Mouse (Mus musculus) monocyte, adult 2 months (primary cell): ENCODE data around the gene Arl6ip5.

Source experiments
- DNase-seq, 2 experiments: peaks; one replicate each; pipeline ENCODE4 v3.0.0; 2022; ENCODE audit warnings: low spot score in 2 of 2, low read depth in 1 of 2

Gene Arl6ip5

GRCm38 (mm10) chr6:97210191-97210961 is at the start of gene Arl6ip5:
Gene Arl6ip5 (plus strand): TSS chr6:97210689.
- peak; percentile 76 to 82 for DNase-seq

DNA sequence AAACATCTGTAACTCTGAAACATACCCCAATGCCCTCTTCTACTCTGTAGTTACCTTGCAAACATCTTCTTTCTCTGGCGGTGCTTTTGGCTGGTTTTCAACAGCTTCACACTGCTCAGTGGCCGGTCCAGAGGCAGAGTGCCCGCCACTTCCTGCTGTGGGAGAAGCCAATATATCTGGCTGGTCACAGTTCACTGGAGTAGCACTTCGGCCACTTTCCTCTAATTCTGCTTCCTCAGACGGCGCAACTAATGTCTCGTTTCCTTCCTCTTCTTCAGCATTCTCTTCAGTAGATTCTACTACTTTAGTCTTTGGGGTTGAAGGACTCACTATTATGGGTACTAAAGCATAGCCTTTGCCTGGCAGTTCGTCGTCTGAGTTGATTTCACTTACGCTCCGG is 34.8 kb upstream of the Arl6ip5 start:
- DNase-seq = no peak

- DNase-seq = peak; percentile 83 to 91
Measured at GRCm38 (mm10) chr6:97178491-97179366, 31.8 kb upstream of the Arl6ip5 start, which contains the start of gene Tmf1. Gene Tmf1 (minus strand): TSS chr6:97179122.

- DNase-seq = peak in 1 of 2 experiments; percentile 7
Measured at GRCm38 (mm10) chr6:97179367-97179828, 31.1 kb upstream of the Arl6ip5 start.

GRCm38 (mm10) chr6:97200437-97200836 is 10.1 kb upstream of the Arl6ip5 start:
- no peak for DNase-seq

- DNase-seq = no peak
Measured at GRCm38 (mm10) chr6:97202477-97202876, 8.0 kb upstream of the Arl6ip5 start.

- DNase-seq = no peak
Measured at GRCm38 (mm10) chr6:97204252-97204869, 6.1 kb upstream of the Arl6ip5 start.

GRCm38 (mm10) chr6:97204952-97205351 is 5.5 kb upstream of the Arl6ip5 start:
- DNase-seq = no peak

DNA sequence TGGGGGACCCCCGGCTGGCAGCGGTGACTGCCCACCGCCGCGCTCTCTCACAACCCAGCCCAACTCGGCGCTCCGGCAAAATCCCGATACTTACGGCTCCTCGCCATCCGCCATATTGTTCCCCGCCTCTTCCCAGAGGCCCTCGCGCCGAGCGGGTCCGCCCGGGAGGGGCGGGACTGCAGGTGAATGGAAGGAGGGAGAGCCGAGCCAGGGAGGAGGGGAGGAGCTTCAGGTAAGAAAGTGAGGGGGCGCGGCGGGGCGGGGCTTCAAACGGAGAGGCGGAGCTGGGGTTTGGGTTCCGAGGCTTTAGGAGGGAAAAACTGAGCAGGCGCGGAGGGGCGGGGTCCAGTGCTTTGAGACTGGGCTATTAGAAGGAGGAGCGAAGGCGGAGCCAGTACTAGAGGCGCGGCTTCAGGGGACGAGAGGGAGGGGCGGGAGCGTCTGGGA is 5.0 kb upstream of the Arl6ip5 start, which contains the start of gene Uba3:
Gene Uba3 (minus strand): TSS at position 209 of the 447 bp plus-strand sequence.
- DNase-seq = peak; percentile 91 to 95

GRCm38 (mm10) chr6:97207085-97207484 is 3.4 kb upstream of the Arl6ip5 start:
- DNase-seq = no peak

DNA sequence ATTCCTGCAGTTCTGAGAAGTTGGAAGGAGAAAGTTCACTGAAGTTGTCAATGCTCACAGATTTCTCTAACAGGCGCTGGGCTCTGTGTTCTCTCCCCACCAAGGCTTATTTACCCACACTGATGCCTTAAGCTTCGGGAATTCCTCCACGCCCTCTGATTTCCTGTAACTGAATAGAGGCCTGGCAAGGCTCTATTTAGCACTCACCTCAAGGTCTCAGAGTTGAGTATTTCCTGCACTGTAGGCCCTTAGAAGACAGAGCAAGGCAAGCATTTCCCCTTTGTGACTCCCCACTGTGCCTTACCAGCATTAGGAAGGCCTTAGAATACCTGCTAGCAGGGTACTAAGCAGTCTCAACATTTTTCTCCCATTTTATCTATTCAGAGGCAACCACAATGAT is 2.1 kb upstream of the Arl6ip5 start:
- DNase-seq = no peak

GRCm38 (mm10) chr6:97209201-97209600 is 1.3 kb upstream of the Arl6ip5 start:
- no peak for DNase-seq

DNA sequence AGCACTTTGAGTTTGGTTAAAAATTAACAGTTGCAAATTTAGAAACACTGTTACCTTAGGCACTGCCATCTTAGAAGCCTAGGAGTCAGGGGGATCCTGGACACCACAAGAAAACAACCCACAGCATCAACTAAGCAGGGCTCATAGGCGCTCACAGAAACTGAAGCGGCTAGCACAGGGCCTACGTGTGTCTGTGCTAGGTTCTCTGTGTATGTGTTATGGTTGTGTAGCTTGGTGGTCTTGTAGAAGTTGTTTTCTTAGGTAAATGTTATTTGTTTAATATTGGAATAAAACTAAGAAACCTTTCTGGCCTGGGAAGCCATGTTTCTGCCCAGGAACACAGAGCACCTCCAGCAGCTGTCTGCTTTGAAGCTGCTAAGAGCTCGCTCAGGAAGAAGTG is 738 bp upstream of the Arl6ip5 start:
- DNase-seq = no peak

- DNase-seq = peak in 1 of 2 experiments; percentile 18
Measured at GRCm38 (mm10) chr6:97210962-97211601, 593 bp downstream of the Arl6ip5 start.

DNA sequence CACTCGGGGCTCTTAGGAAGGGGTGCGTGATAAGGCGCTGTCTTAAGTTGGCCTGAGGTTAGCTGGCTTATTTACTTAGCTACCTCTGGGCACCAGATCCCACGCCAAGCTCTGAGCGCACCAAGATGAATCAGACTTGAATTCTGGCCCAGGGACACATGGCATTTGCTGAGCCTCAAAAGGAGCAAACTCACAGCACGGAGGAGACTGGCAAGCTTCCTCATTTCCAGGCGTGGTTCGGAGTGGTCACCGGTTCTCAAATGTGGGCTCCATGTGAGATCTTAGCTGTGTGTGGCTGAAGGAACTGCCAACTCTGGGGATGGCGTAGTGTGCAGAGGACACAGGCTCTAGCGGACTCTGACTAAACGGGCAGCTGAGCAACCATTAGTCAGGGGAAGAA is 1.5 kb downstream of the Arl6ip5 start:
- peak; percentile 49 to 55 for DNase-seq

DNA sequence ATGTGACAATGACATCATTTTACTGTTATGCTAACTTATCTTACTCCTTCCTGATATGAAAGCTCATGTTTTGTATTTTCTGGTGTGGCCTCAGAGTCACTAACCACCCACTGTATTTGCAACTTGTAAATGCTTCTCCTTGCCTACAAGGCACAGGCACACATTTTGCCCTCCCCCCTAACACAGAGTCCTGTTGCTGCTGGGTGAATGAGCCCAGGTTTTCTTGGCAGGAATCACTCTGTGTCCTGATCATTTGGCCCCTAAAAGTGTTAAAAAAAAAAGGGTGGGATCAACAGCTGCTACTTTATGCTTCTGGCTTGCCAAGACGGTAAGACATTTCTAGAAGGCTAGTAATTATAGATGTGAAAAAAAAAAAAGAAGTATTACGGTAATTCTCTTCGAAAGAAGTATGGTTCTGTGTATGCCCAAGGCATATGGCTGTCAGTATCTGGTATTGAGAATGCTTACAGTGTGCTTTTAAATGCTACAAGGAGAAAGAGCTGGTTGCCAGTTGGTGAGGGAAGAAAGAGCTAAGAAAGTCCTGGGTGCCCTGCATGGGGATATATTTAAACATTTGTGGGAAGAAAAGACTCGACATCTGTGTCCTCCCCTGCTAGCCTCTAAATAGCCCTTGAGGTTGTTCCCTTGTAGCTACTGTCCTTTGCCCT is 5.8 kb downstream of the Arl6ip5 start:
- DNase-seq = no peak

- no peak for DNase-seq
Measured at GRCm38 (mm10) chr6:97220672-97221071, 10.2 kb downstream of the Arl6ip5 start.

DNA sequence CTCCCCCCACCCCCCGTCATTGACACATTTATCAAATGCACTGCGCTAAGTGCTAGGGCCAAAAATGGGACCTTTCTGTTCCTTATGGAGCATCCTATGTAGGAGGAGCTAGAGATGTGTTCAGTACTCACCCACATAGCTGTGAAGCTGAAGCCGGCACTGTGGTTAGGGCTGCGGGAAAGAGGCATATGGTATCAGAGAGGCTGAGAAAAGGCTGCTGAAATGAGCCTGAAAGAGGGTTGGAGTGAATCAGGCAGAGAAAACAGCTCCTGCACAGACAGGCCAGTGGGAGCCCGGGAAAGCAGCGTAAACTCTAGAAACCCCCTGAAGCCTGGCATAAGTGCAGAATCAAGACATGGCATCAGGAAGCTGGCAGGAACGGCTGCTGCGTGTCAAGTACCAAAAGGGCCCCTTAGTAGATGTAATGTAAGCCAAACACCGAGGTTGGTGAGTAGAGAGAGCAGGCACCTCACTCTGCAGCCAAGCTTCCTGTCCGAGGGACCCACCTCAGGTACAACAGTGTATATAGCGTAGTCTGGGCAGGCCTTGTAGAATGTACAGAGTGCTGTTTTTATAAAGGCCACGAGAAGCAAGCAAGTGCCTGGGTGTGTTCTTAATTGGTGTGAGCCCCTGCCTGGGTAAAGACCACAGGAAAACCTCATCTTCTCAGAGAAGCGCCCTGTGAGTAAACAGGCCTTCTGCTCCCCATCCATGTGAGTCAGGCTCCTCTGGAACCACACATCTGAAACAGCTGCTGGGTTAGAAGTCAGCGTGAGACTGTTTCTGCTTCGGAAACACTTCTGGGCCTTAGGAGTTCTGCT is 10.9 kb downstream of the Arl6ip5 start:
- no peak for DNase-seq

DNA sequence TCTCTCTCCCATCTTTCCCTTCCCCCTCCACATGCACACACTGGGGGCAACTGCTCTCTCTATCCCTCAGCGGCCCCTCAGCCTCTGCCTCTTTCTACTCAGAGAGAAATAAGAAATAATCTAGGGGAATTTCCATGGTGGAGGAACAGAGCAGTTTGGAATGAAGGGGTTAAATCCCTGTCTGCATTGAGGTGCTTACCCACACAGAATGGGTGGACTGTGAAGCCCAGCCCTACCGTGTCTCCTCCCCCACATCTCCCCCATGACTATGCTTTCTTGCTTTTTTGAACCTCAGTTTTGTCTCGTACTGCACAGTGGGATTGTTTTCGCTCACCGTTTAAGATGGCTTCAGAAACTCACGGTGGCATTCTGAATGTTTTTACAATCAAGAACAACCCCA is 11.8 kb downstream of the Arl6ip5 start:
- DNase-seq = no peak
